Mouse (Mus musculus) hindbrain, embryonic 16.5 days (tissue): Measurements from ENCODE around the gene Hspbp1. TPM values are rescaled to one million over a fixed set of nuclear protein-coding genes. Genes with fewer than 3 reads are reported as not detected.

Experiments
- ATAC-seq: fragments of 200-750 bp; cut with Nextera tagmentation; 2 replicates; pipeline ENCODE4 v1.8.0; 2017; ENCODE audit warnings: moderate TSS enrichment, moderate library complexity
- H3K27ac ChIP-seq: fragments of 300-500 bp; sonication (generic); 2 replicates; pipeline ENCODE4 v1.5.1; 2014; ENCODE audit warnings: low read depth, mild to moderate bottlenecking, control low read depth, low read length, moderate library complexity
- H3K27me3 ChIP-seq: fragments of 300-500 bp; sonication (generic); replicated peaks from 2 replicates; pipeline ENCODE4 v1.6.1; 2014; ENCODE audit warnings: low read length; ENCODE audit not compliant: control insufficient read depth, insufficient read depth
- H3K36me3 ChIP-seq: fragments of 300-500 bp; sonication (generic); 2 replicates; pipeline ENCODE4 v1.6.1; 2014; ENCODE audit warnings: mild to moderate bottlenecking, low read length, moderate library complexity, mixed read lengths; ENCODE audit not compliant: control insufficient read depth, insufficient read depth
- H3K4me1 ChIP-seq: fragments of 300-500 bp; sonication (generic); 2 replicates; pipeline ENCODE4 v1.6.1; 2014; ENCODE audit warnings: low read depth, low read length; ENCODE audit not compliant: control insufficient read depth, insufficient read depth
- H3K4me2 ChIP-seq: fragments of 300-500 bp; sonication (generic); 2 replicates; pipeline ENCODE4 v1.6.1; 2014; ENCODE audit warnings: mild to moderate bottlenecking, low read length, control low read depth, moderate library complexity
- H3K4me3 ChIP-seq: fragments of 300-500 bp; sonication (generic); 2 replicates; pipeline ENCODE4 v1.5.1; 2014; ENCODE audit warnings: mild to moderate bottlenecking, low read length, control low read depth, moderate library complexity
- H3K9ac ChIP-seq: fragments of 300-500 bp; sonication (generic); 2 replicates; pipeline ENCODE4 v1.6.1; 2014; ENCODE audit warnings: low read depth, mild to moderate bottlenecking, control low read depth, low read length, moderate library complexity
- H3K9me3 ChIP-seq: fragments of 300-500 bp; sonication (generic); 2 replicates; pipeline ENCODE4 v1.6.1; 2014; ENCODE audit warnings: mild to moderate bottlenecking, low read length, moderate library complexity; ENCODE audit not compliant: control insufficient read depth
- WGBS: fragments of 180-500 bp; shearing (Covaris S2); extraction: QIAGEN DNeasy Blood & Tissue Kit; methylation state at CpG from one replicate; pipeline ENCODE4 v1.1.7; 2014; 5-methylcytosine and 5-hydroxymethylcytosine counted together
- polyA plus RNA-seq: library from polyadenylated mRNA; unstranded; fragments of >200 nt; fragmentation: Nextera tagmentation; extraction: Ambion mirVana; gene quantifications from 2 replicates; pipeline ENCODE4 v1.2.1, GENCODE M21; 2015

Hspbp1 gene
- polyA plus RNA-seq, 1 experiment from 2014 or later: 188 TPM

GRCm38 (mm10) chr7:4611921-4612341 is 72.9 kb downstream of the Hspbp1 start:
- ATAC-seq: no peak

GRCm38 (mm10) chr7:4611511-4611910 is 73.4 kb downstream of the Hspbp1 start:
- no peaks in the 10 kb centered on the region for H3K9me3 ChIP-seq
- H3K9ac ChIP-seq: no peak overlapping the region
- H3K4me1 ChIP-seq: no peaks in the 10 kb centered on the region
- H3K36me3 ChIP-seq: no peaks in the 10 kb centered on the region
- 78% methylated on average over 12 of the region's 12 CpGs for WGBS
- ATAC-seq: no peak
- no peak overlapping the region for H3K4me2 ChIP-seq
- no peak overlapping the region for H3K27ac ChIP-seq
- no peak overlapping the region for H3K4me3 ChIP-seq
- no peaks in the 10 kb centered on the region for H3K27me3 ChIP-seq

More at GRCm38 (mm10) chr7:4611921-4612341, 72.9 kb downstream of the Hspbp1 start:
- 79% methylated on average over 12 of the region's 12 CpGs for WGBS
- Histone ChIP-seq H3K9ac (no peak overlapping the region), H3K4me2 (no peak overlapping the region), H3K4me1 (no peaks in the 10 kb centered on the region), H3K27me3 (no peaks in the 10 kb centered on the region), H3K9me3 (no peaks in the 10 kb centered on the region), H3K27ac (no peak overlapping the region), H3K4me3 (no peak overlapping the region), H3K36me3 (no peaks in the 10 kb centered on the region)

Other genes with a start within 250 kb of the Hspbp1 start
- 43.3 and 43.5 TPM in 2 replicates for gene Rdh13, start 239.4 kb downstream of the Hspbp1 start, polyA plus RNA-seq
- gene Eps8l1, start 224.4 kb downstream of the Hspbp1 start, polyA plus RNA-seq: 16.3 and 16.5 TPM in 2 replicates
- 18.3 and 38.5 TPM in 2 replicates for gene Ppp1r12c, start 183.4 kb downstream of the Hspbp1 start, polyA plus RNA-seq
- gene Tnnt1, start 168.7 kb downstream of the Hspbp1 start, polyA plus RNA-seq: 3.7 and 15.9 TPM in 2 replicates
- gene Tnni3, start 160.8 kb downstream of the Hspbp1 start, polyA plus RNA-seq: 1.7 and 2.0 TPM in 2 replicates
- 2.8 TPM in 2 replicates for gene Dnaaf3, start 152.6 kb downstream of the Hspbp1 start, polyA plus RNA-seq
- gene Syt5, start 137.5 kb downstream of the Hspbp1 start, polyA plus RNA-seq: 119 and 124 TPM in 2 replicates
- 0.91 and 1.1 TPM in 2 replicates for gene Ptprh, start 81.0 kb downstream of the Hspbp1 start, polyA plus RNA-seq
- gene Tmem86b, start 53.6 kb downstream of the Hspbp1 start, polyA plus RNA-seq: 1.9 and 2.0 TPM in 2 replicates
- 4.3 and 6.2 TPM in 2 replicates for gene Ppp6r1, start 26.0 kb downstream of the Hspbp1 start, polyA plus RNA-seq
- gene Brsk1, start 5.5 kb upstream of the Hspbp1 start, polyA plus RNA-seq: 6.8 and 7.1 TPM in 2 replicates
- gene Tmem150b, start 40.2 kb upstream of the Hspbp1 start, polyA plus RNA-seq: 0.12 and 0.18 TPM in 2 replicates
- 47.4 and 57.4 TPM in 2 replicates for gene Kmt5c, start 55.0 kb upstream of the Hspbp1 start, polyA plus RNA-seq
- 23.1 and 29.7 TPM in 2 replicates for gene Cox6b2, start 68.0 kb upstream of the Hspbp1 start, polyA plus RNA-seq
- gene Fam71e2, start 86.2 kb upstream of the Hspbp1 start, polyA plus RNA-seq: not detected in 2 replicates
- gene Il11, start 97.8 kb upstream of the Hspbp1 start, polyA plus RNA-seq: 0.95 and 1.3 TPM in 2 replicates
- 0.68 TPM in 1 of 2 replicates, not detected in the other for gene Tmem190, start 97.9 kb upstream of the Hspbp1 start, polyA plus RNA-seq
- 6.8 and 9.2 TPM in 2 replicates for gene Tmem238, start 104.6 kb upstream of the Hspbp1 start, polyA plus RNA-seq
- 206 and 212 TPM in 2 replicates for gene Rpl28, start 107.8 kb upstream of the Hspbp1 start, polyA plus RNA-seq
- gene Ube2s, start 127.5 kb upstream of the Hspbp1 start, polyA plus RNA-seq: 250 and 253 TPM in 2 replicates
- gene Shisa7, start 159.6 kb upstream of the Hspbp1 start, polyA plus RNA-seq: 9.9 and 10.0 TPM in 2 replicates
- 4.2 and 4.6 TPM in 2 replicates for gene Isoc2b, start 185.2 kb upstream of the Hspbp1 start, polyA plus RNA-seq
- 0.89 and 0.93 TPM in 2 replicates for gene Isoc2a, start 192.1 kb upstream of the Hspbp1 start, polyA plus RNA-seq
- 0.48 and 0.52 TPM in 2 replicates for gene Gm36210, start 221.4 kb upstream of the Hspbp1 start, polyA plus RNA-seq
- 3.2 and 4.2 TPM in 2 replicates for gene Zfp628, start 230.1 kb upstream of the Hspbp1 start, polyA plus RNA-seq
- gene Nat14, start 237.0 kb upstream of the Hspbp1 start, polyA plus RNA-seq: 35.2 and 39.3 TPM in 2 replicates
- gene Ssc5d, start 240.7 kb upstream of the Hspbp1 start, polyA plus RNA-seq: 1.1 and 2.4 TPM in 2 replicates